Mouse (Mus musculus): Measurements from ENCODE around the gene Cntd1. TPM values are rescaled to one million over a fixed set of nuclear protein-coding genes. Genes with fewer than 3 reads are reported as not detected.

Cntd1 gene
- total RNA-seq (2021): under 1 TPM; 0.29 to 0.56 TPM
- long read RNA-seq, experiment 1: 0 reads
- long read RNA-seq, experiment 2, partial matches to known transcripts: 0 of 1 reads
- long read RNA-seq, experiment 2, other reads (novel, unspliced or antisense): 1 of 1 reads

DNA sequence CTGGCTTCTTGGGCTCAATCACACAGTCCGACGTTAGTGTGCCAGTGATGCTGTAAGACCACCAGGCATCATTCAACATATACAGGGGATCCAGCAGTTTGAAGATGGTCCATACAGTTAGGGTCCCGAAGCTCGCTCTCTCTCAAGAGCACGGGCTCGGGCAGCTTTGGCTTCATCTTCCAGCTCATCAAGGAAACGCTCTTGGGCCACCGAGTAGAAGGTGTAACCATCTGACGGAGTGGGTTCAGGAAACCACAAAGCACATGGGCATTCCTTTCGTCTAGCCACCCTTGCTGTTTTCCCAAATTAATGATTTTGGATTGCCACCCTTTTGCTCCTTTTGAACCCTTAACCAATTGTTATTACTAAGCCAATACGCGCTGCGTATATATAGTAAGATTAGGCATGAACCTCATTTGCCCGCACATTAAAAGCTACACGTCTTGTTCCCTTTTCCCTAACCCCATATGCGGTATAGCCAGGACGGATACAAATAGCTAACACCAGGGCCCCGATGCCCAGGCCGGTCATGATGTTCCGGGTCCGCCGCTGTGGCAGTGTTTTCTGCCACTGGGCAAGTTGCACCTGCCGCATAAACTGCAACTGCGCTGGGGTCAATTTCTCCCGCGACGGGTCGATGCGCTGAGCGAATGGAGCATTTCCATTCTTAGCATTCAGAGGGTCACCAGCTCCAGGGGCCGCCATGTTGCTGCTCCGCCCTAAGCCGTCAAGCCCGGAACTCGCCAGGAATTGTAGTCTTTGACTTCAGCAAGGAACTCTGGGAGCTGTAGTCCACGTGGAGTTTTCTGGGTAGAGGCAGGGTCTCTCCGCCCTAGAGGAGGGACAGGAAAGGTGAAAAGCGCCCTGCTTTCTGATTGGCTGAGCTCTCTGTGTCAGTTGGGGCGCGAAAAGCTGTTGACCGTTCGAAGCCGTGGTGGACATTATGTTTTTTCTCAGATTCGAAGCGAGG, at the start of gene Cntd1, which contains the start of gene Coa3:
Gene Cntd1, plus strand, starts transcription at position 790 of the 970 bp plus-strand sequence.
Gene Coa3, minus strand, starts transcription at position 892 of the 970 bp plus-strand sequence.
- H3K4me3 ChIP-seq: peak within 1 kb of the TSS; percentile 86
- peak; percentile 85 to 91 for DNase-seq (ENCODE audit: low spot score in 2 of 2)
- peak; percentile 46; the same call in 1 of the 2 replicates for TF ChIP-seq CTCF (conservative IDR thresholded peaks at IDR 0.05)
- peak within 1 kb of the TSS; percentile 96 for H3K27ac ChIP-seq

GRCm38 (mm10) chr11:101229361-101229900, 49.4 kb upstream of the Cntd1 start:
- no peak for TF ChIP-seq CTCF (conservative IDR thresholded peaks at IDR 0.05)
- no peak overlapping the region for H3K4me3 ChIP-seq
- no peak for DNase-seq (ENCODE audit: low spot score in 2 of 2)
- H3K27ac ChIP-seq: peak overlapping the region; percentile 90

GRCm38 (mm10) chr11:101230061-101230511, 48.7 kb upstream of the Cntd1 start:
- TF ChIP-seq CTCF (conservative IDR thresholded peaks at IDR 0.05): no peak
- DNase-seq (ENCODE audit: low spot score in 2 of 2): peak; percentile 30 to 48

DNA sequence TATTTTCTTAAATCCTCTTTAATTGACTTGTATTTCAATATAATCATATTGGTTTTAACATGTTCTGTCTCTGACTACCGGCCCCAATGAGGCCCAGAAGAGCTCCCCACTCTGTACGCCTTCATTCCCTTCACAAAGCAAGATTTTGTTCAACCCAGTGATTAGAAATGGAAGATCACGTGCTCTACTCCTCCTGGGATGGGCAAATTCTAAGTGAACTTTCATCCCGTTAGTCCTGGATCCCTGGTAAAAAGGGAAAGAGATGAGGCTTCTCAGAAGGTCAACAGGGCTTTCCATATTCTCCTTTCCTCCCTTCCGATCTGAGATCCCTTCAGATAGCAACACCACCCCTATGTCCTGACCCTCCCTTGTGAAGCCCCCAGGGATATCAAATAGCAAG, 48.3 kb upstream of the Cntd1 start:
- DNase-seq (ENCODE audit: low spot score in 2 of 2): no peak
- TF ChIP-seq CTCF (conservative IDR thresholded peaks at IDR 0.05): no peak
- Histone ChIP-seq H3K4me3 (peak overlapping the region; percentile 32), H3K27ac (peak overlapping the region; percentile 90)

More at GRCm38 (mm10) chr11:101230061-101230511, 48.7 kb upstream of the Cntd1 start:
- Histone ChIP-seq H3K4me3 (no peak overlapping the region), H3K27ac (peak overlapping the region; percentile 90)

DNA sequence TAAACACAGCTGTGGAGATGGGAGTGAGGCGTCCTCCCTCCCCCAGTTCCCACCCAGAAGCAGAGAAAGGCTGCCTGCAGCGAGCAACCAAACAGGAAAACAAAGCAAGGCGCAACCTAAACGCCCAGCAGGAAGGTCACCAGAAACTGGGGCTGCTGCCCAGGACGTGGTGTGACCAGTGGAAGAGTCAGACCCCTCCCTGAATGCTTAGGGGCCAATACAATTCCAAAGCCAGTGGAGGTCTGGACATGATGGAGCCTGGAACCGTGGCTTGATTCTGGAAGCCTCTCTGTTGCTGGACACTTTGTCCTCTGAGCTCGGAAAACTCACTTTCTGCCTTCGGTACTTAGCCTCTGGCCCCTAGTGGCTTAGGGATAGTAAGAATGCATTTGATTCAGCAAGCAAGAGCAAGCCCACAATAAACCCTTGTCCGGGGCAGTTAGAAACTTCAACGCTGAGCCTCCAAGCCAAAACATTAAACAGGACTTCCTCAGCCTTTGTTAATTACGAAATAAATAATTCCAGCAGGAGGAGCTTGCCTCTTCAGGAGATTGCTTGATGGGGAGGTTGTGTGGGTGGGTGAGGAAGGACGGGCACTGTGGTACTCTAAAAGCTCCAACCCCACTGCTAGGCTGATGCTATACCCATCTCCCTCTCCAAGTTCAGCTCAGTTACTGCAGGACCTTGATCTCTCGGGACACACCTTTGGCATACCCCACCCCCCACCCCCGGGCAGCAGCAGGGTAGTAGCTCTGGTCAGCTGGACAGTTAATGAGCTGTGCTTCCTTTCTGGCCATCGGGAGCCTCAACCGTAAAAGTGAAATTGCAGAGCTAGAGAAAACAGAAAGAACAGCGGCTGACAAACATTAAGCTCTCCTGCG, 47.6 kb upstream of the Cntd1 start:
- Histone ChIP-seq H3K4me3 (peak overlapping the region; percentile 32), H3K27ac (peak overlapping the region; percentile 90)
- DNase-seq (ENCODE audit: low spot score in 2 of 2): no peak
- TF ChIP-seq CTCF (conservative IDR thresholded peaks at IDR 0.05): no peak; the same call in 1 of the 2 replicates

- H3K4me3 ChIP-seq: peak overlapping the region; percentile 32; the same call in 1 of the 2 replicates
- no peak for DNase-seq (ENCODE audit: low spot score in 2 of 2)
- H3K27ac ChIP-seq: peak overlapping the region; percentile 90
- TF ChIP-seq CTCF (conservative IDR thresholded peaks at IDR 0.05): no peak
Measured at GRCm38 (mm10) chr11:101232010-101232839, 46.6 kb upstream of the Cntd1 start.

- TF ChIP-seq CTCF (conservative IDR thresholded peaks at IDR 0.05): no peak
- no peak for DNase-seq (ENCODE audit: low spot score in 2 of 2)
- Histone ChIP-seq H3K27ac (no peak overlapping the region), H3K4me3 (no peak overlapping the region)
Measured at GRCm38 (mm10) chr11:101233240-101233639, 45.6 kb upstream of the Cntd1 start.

DNA sequence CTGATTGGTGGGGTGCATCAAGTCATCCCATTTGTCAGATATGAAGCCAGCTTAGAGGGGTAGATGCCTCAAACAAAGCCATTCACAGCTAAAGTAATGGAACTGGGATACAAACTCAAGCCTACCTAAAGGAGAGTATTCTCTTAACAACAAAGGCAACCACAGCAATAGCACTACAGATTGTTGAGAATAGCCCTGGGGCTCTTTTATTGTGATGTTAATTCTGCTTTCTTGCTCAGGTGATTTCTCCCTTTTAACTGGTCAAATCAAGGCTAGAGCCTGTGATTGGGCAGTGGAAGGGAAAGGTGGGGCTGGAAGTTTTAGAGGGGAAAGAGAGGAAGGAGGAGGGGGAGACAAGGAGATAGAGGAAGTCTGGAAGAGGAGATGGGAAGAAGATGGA, 44.7 kb upstream of the Cntd1 start:
- H3K27ac ChIP-seq: no peak overlapping the region
- no peak overlapping the region for H3K4me3 ChIP-seq
- no peak for DNase-seq (ENCODE audit: low spot score in 2 of 2)
- no peak for TF ChIP-seq CTCF (conservative IDR thresholded peaks at IDR 0.05)

- peak; percentile 51 for TF ChIP-seq CTCF (conservative IDR thresholded peaks at IDR 0.05)
- no peak overlapping the region for H3K27ac ChIP-seq
- no peak for DNase-seq (ENCODE audit: low spot score in 2 of 2)
- no peak overlapping the region for H3K4me3 ChIP-seq
Measured at GRCm38 (mm10) chr11:101235429-101235828, 43.4 kb upstream of the Cntd1 start.

GRCm38 (mm10) chr11:101236782-101237181, 42.0 kb upstream of the Cntd1 start:
- no peak overlapping the region for H3K4me3 ChIP-seq
- no peak for TF ChIP-seq CTCF (conservative IDR thresholded peaks at IDR 0.05)
- H3K27ac ChIP-seq: no peak overlapping the region
- no peak for DNase-seq (ENCODE audit: low spot score in 2 of 2)

DNA sequence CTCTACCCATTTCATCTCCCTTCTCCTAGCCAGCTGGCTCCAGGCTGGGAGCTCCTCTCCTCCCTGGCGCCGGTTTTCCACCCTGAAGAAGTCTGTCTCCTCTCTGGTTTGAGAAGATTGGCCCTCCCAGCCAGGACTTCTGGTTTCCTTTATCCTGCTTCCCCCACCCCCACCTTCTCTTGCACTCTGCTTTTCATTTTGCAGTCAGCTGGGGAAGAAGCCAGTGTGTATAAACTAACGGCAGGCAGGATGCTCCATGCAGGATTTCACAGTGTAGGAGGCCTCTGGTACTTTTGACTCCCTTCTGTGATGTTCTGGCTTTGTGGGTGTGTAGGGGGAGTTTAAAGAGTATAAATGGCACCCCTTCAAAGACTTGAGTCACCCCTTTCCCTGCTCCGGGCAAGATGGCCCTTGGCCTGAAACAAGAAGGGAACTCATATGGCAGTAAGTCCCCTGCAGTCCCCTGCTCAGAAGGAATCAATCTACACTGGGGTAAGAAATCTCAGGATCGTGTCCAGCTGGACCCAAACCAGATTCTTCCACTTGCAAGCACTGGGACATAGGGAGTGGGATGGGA, 40.7 kb upstream of the Cntd1 start:
- TF ChIP-seq CTCF (conservative IDR thresholded peaks at IDR 0.05): no peak
- peak overlapping the region; percentile 90 for H3K27ac ChIP-seq
- DNase-seq (ENCODE audit: low spot score in 2 of 2): peak in 1 of 2 experiments; percentile 39
- H3K4me3 ChIP-seq: no peak overlapping the region
